Mouse (Mus musculus): ENCODE measurements around the gene St5. TPM values are rescaled to one million over a fixed set of nuclear protein-coding genes. Genes with fewer than 3 reads are reported as not detected.

The St5 gene
- total RNA-seq (2021), result 10 to 100 TPM; 14.1 to 16.8 TPM
- long read RNA-seq, experiment 1, full-length matches to known transcripts, result 3 of 14 reads
- long read RNA-seq, experiment 1, partial matches to known transcripts, result 2 of 14 reads
- long read RNA-seq, experiment 1, other reads (novel, unspliced or antisense), result 9 of 14 reads
- long read RNA-seq, experiment 2, partial matches to known transcripts, result 4 of 15 reads
- long read RNA-seq, experiment 2, other reads (novel, unspliced or antisense), result 11 of 15 reads

DNA sequence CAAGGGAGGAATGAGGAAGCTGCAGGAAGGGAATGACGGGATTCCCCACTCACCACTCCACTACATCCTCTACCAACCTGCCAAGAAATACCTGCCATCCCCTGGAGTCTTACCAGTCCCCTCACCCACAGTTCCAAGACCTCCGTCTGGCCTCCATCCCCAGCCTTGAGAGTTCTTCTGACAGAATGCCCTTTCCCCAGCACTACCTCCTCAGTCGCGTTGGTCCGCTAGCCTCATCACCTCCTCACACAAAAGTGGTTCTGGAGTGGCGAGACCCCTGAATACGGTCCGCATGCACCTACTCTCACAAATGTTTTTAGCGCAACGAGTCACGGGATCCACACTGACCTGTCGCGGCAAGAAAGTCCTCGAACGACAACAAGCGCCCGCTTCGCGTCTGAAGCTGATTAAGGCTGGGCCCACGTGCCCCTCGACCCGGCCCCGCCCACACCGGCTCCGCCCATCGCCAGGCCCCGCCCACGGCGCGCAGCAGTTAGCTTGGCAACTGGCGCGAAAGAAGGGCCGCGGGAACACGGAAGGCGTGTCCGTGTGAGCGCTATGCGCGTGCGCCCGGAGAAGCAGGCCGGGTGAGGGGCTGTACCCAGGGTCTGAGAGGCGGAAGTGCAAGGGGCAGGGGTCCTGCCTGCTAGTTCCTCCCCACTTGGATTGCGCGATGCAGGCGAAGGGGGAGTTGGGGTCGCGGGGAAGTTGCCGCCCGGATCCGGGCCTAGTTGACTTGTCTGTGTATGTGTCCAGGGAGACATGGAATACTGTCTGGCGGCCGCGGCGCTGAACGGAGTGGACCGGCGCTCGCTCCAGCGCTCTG is at the start of gene St5, which contains the start of gene Akip1:
Gene St5 (minus strand): TSS at position 416 of the 826 bp plus-strand sequence.
Gene Akip1 (plus strand): TSS at position 501 of the 826 bp plus-strand sequence.
- intact Hi-C loops (cut with DNase I), result no loop called here
- peak; percentile 94 for DNase-seq (ENCODE audit: low spot score in 2 of 2)

DNA sequence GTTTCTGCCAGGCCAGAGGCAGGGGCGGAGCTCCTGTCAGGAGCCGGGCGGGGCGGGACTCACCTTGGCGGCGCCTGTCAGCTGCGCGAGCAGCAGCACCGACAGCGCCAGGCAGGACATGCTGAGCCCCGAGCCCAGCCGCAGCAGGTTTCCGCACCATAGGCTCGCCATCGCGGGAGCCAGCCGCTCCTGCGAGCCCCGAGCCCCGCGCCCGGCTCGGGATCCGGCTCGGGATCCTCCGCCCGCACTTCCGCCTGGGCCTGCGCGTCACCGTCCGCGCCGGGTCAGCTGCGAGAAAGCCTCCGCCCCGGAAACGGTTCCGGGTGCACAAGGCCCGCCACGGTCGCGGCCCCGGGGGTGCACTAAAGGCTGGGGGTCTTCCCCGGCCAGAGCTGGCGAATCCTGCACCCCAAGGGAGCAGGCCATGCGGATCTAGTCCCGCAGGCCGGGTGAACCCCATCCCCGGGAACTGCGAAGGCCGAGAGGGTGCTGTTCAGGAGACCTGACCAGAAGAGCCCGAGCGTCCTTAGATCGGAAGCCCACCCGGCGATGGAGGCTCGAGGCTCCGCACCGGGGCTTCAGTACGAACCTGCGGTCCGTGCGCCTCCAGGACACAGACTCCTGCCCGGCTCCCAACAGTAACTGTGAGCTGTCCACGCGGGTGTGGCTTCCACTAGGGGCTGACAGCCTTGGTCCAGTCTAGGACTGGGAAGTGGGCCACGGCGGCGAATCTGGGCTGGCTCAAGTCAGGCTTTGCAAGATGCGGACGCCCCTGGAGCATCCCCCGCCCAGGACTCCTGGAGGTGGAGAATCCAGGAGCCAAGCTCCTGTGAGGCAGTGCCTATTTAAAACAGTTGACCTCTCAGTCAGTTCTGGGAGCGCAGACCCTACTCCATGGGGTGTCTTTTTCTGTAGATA is 48.9 kb upstream of the St5 start, which contains the start of gene Tmem9b:
Gene Tmem9b (minus strand): TSS at position 868 of the 918 bp plus-strand sequence.
- intact Hi-C loops (cut with DNase I), result loop anchor here (10.0 kb wide), 1 partner anchor 143 kb away; no protein-coding TSS in a partner anchor
- DNase-seq (ENCODE audit: low spot score in 2 of 2), result peak; percentile 76 to 80

DNA sequence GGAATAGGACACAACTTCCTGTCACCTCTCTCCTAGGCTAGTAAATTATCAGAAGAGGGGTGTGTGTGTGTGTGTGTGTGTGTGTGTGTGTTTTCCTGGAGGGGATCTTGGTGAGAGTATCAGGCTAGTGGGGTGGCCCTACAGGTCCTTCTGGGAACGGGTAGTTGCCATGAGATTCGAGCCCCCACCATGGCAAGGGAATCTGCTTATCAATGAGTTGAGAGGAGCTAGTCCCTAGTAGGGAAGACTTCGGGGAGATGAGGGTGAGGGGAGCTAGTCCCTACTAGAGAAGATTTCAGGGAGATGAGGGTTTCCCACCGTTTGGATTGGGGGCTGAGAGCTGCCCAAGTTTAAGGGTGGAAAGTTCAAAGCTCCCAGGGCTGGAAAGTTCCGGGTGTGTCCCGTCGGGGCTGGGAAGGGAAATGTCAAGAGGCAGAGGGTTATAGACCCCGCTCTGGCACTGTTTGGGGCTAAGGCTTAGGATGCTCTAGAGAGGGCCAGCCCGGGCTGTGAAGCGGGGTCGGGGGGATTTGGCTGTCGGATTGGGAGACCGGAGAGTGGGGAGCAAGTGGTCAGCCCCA is 48.1 kb upstream of the St5 start:
- intact Hi-C loops (cut with DNase I), result loop anchor here (10.0 kb wide), 1 partner anchor 143 kb away; no protein-coding TSS in a partner anchor
- DNase-seq (ENCODE audit: low spot score in 2 of 2), result no peak

DNA sequence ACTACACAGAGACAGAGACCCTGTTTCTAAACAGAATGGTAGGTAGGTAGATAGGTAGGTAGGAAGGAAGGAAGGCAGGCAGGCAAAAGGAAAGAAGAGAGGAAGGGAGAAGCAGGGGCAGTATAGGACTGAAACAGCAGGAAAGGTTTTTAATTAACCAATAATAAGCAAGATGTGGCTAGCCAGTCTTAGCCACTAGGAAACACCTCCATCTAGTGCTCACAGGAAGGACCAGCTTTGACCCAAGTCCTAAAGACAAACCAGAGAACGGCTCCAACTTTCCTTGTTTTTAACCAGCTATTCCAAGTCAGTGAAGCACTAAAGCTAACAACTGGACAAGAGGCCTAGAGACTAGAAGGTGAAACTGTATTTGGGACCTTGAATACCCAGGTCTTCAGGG is 44.3 kb upstream of the St5 start:
- no peak for DNase-seq (ENCODE audit: low spot score in 2 of 2)
- intact Hi-C loops (cut with DNase I), result no loop called here

DNA sequence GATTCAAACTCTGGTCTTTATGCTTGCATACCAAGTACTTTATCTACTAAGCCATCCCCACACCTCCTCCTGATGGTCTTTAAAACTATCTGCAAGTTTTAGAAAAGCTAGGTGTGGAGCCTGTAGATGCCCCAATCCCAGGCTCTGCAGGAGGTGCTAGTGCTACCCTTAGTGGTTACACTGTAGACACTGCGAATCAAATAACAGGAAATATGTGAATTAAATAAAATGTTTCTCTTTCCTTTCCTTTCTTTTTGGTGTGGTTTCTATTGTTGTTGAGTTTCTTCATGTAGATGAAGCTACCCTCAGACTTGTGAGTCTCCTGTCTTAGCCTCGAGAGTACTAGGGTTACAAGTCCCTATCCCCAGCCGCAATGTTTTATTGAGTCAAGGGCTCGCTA is 38.3 kb upstream of the St5 start:
- DNase-seq (ENCODE audit: low spot score in 2 of 2), result no peak
- intact Hi-C loops (cut with DNase I), result no loop called here

GRCm38 (mm10) chr7:109741060-109741459 is 37.7 kb upstream of the St5 start:
- intact Hi-C loops (cut with DNase I), result no loop called here
- DNase-seq (ENCODE audit: low spot score in 2 of 2), result no peak

DNA sequence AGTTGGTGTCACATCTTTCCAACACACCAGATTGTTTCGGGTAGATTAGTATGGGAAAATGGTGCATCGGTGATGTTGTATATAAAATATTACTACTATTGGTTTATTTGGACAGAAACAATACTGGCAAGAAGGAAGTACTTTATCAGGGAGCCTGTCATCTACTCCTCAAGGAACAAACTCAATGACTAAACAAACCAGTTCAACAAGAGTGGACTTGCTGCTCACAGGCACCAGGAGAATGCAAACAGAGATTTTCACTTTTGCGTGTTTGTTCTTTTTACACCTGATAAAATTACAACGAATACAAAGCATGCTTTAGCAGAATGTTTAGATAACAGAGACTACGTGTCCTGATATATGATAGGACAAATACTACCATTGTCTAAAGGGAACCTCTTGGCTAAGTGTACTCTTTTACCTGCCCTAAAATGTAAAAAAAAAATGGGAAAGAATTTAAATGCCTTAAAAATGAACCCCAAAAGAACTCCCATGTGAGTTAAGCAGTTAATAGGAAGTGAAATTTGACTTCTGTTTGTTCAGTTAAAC is 36.5 kb upstream of the St5 start:
- DNase-seq (ENCODE audit: low spot score in 2 of 2), result no peak
- intact Hi-C loops (cut with DNase I), result no loop called here

DNA sequence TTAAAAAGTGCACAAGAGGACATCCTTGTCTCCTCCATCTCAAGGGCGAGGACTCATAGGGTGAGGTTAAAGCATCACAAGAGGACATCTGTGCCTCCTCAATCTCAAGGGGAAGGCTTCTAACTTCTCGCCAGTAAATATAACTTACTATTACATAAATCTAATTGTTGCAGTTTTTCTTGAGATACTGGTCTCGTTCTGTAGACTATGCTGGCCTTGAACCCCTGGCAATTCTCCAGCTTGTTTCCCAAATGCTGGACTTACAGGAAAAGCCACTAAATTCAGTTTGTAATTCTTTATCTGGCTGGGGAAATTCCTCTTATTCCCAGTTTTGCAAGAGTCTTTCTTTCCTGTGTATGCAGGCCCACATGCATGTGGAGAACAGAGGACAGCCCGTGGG is 31.4 kb upstream of the St5 start:
- DNase-seq (ENCODE audit: low spot score in 2 of 2), result no peak
- intact Hi-C loops (cut with DNase I), result no loop called here

DNA sequence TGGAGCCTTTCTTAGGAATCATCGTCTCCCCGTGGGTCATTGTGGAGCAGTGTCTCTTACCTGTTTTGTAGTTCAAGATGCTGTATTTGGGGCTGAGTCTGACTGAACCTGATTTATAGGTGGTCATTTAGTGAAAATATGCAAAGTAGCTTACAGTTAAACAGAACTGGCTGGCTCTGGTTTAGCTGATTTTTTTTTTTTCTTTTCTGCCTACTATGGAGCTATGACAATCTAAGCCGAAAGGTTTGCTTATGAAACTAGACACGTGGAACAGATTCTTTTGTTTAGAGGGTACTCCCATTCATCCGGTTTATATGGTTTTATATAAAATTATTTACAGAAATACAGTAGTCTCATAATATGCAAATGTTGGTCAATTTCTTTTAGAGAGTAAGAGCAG is 28.2 kb upstream of the St5 start, which contains the start of gene Ascl3:
Gene Ascl3 (minus strand): TSS at position 101 of the 400 bp plus-strand sequence.
- DNase-seq (ENCODE audit: low spot score in 2 of 2), result no peak
- intact Hi-C loops (cut with DNase I), result no loop called here

GRCm38 (mm10) chr7:109723697-109724096 is 20.3 kb upstream of the St5 start, which contains the start of gene BC051019:
TSS of gene BC051019 (minus strand) at chr7:109723850.
- intact Hi-C loops (cut with DNase I), result no loop called here
- DNase-seq (ENCODE audit: low spot score in 2 of 2), result no peak

DNA sequence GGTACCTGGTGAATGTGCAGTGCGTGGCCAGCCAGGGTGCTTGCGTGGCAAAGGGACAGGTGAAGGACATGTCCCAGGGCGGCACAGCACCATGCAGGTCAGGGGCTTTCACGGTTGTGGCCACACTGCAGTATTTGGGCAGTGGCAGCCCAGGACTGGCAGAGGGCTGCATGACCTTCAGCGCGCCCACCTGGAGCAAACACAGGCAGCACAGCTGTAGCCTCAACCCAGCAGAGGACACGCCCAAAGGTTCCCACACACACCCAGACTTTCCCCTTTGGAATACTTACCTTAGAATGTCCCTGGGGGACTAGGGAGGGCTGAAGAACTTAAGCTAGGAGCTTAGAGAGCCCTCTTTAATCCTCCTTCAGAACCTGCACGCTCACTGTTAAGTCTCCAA is 19.7 kb upstream of the St5 start:
- no peak for DNase-seq (ENCODE audit: low spot score in 2 of 2)
- intact Hi-C loops (cut with DNase I), result no loop called here

- peak in 1 of 2 experiments; percentile 45 for DNase-seq (ENCODE audit: low spot score in 2 of 2)
- intact Hi-C loops (cut with DNase I), result no loop called here
Observed at GRCm38 (mm10) chr7:109722618-109723017, 19.2 kb upstream of the St5 start.

DNA sequence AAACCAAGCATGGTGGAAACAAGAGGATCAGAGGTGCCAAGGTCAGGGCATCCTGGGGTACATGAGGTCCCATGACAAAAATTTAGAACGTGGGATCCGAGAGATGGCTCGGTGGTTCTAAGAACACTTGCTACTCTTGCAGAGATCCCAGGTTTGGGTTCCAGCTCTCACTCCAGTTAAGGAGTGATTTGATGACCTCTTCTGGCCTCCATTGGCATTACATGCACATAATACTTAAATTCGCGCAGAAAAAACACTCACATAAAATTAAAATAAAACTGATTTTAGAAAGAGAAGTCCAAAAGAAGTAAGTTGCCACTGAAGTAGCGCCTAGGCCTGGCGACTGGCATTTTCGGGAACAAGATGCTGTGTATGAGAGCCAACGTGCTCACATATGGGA is 15.9 kb upstream of the St5 start:
- intact Hi-C loops (cut with DNase I), result loop anchor here (5.0 kb wide), 1 partner anchor 187 kb away; no protein-coding TSS in a partner anchor

GRCm38 (mm10) chr7:109713434-109713982 is 10.1 kb upstream of the St5 start:
- intact Hi-C loops (cut with DNase I), result no loop called here
- no peak for DNase-seq (ENCODE audit: low spot score in 2 of 2)

More for the DNA sequence above, 15.9 kb upstream of the St5 start:
- peak; percentile 63 to 66 for DNase-seq (ENCODE audit: low spot score in 2 of 2)

GRCm38 (mm10) chr7:109712198-109712597 is 8.8 kb upstream of the St5 start:
- intact Hi-C loops (cut with DNase I), result no loop called here
- no peak for DNase-seq (ENCODE audit: low spot score in 2 of 2)

DNA sequence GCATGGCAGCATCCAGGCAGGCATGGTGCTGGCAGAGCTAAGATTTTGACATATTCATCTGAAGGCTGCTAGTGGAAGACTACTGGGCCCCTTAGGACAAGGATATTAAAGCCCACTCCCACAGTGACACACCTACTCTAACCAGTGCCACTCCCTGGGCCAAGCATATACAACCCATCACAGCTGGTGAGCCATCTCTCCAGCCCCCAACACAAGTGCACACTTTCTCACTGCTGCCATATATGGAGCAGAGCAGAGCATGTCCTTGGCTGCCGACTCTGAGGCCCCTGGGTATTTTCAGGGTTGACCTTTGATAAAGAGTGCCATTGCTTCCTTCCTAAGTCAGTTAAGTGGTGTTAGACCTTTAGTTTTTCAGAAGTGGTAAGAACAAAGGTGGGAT is 6.7 kb upstream of the St5 start:
- intact Hi-C loops (cut with DNase I), result no loop called here
- no peak for DNase-seq (ENCODE audit: low spot score in 2 of 2)

GRCm38 (mm10) chr7:109708961-109709382 is 5.6 kb upstream of the St5 start:
- intact Hi-C loops (cut with DNase I), result no loop called here
- DNase-seq (ENCODE audit: low spot score in 2 of 2), result no peak

DNA sequence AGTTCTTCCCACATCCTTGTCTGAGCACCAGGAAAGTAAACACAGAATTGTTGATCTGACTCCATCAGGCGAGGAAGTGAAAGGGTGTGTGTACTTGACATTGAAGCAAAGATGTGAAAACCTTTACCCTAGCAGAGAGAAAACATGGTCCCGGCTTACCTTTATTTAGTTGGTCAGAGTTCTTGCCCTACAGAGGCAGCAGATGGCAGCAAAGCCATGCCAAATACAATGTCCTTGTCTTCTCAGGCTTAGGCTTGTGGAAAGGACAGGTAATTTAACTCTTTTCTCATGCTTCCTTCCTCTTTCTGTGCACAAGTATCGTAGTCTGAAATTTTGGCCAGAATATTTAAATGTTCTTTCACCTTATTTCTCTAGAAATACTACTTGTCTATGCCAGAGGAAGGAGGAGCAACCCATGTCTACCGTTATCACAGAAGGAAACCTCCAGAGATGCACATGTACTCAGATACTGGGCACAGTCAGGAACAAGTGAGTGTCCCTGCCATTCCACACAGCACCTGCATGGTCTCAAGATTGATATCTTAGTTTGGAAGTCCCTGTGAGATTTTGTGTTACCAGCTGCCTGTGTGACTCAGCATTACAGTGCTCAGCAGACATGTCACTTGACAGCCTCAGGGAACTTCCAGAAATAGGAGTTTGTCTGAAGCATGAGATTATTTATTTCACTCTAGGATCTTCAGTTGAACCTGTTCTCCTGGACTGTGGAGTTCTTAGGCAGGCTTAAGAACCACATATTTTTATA is 3.8 kb upstream of the St5 start:
- intact Hi-C loops (cut with DNase I), result no loop called here
- DNase-seq (ENCODE audit: low spot score in 2 of 2), result peak; percentile 51 to 56

All from left cerebral cortex, postnatal 14 days (tissue).